Mouse (Mus musculus) midbrain, embryonic 11.5 days (tissue): ENCODE measurements around the gene Sgip1. TPM values are rescaled to one million over a fixed set of nuclear protein-coding genes. Genes with fewer than 3 reads are reported as not detected.

Experiments
- ATAC-seq: fragments of 200-750 bp; cut with Nextera tagmentation; 2 replicates; pipeline ENCODE4 v1.8.0; 2017; ENCODE audit warnings: moderate TSS enrichment, moderate library complexity; ENCODE audit not compliant: low FRiP score
- DNase-seq: peaks from one replicate; pipeline ENCODE4 v3.0.0; 2015; ENCODE audit warnings: low spot score; ENCODE audit errors: missing footprints
- H3K27ac ChIP-seq: fragments of 300-500 bp; sonication (generic); 2 replicates; pipeline ENCODE4 v1.5.1; 2014; ENCODE audit warnings: low read depth, low read length
- H3K27me3 ChIP-seq: fragments of 300-500 bp; sonication (generic); 2 replicates; pipeline ENCODE4 v1.6.1; 2014; ENCODE audit warnings: mild to moderate bottlenecking, low read length, moderate library complexity, mixed read lengths; ENCODE audit not compliant: control insufficient read depth, insufficient read depth
- H3K36me3 ChIP-seq: fragments of 300-500 bp; sonication (generic); 2 replicates; pipeline ENCODE4 v1.6.1; 2014; ENCODE audit warnings: mild to moderate bottlenecking, low read length, moderate library complexity, mixed read lengths; ENCODE audit not compliant: control insufficient read depth, insufficient read depth
- H3K4me1 ChIP-seq: fragments of 300-500 bp; sonication (generic); 2 replicates; pipeline ENCODE4 v1.6.1; 2014; ENCODE audit warnings: low read length; ENCODE audit not compliant: control insufficient read depth, insufficient read depth
- H3K4me2 ChIP-seq: fragments of 300-500 bp; sonication (generic); 2 replicates; pipeline ENCODE4 v1.6.1; 2014; ENCODE audit warnings: mild to moderate bottlenecking, moderate library complexity
- H3K4me3 ChIP-seq: fragments of 300-500 bp; sonication (generic); 2 replicates; pipeline ENCODE4 v1.5.1; 2014; ENCODE audit warnings: low read depth, low read length
- H3K9ac ChIP-seq: fragments of 300-500 bp; sonication (generic); 2 replicates; pipeline ENCODE4 v1.6.1; 2014; ENCODE audit warnings: low read length
- H3K9me3 ChIP-seq: fragments of 300-500 bp; sonication (generic); 2 replicates; pipeline ENCODE4 v1.6.1; 2016; ENCODE audit warnings: low read length; ENCODE audit not compliant: control insufficient read depth
- WGBS: fragments of 180-500 bp; shearing (Covaris S2); extraction: QIAGEN DNeasy Blood & Tissue Kit; methylation state at CpG from one replicate; pipeline ENCODE4 v1.1.7; 2014; 5-methylcytosine and 5-hydroxymethylcytosine counted together
- polyA plus RNA-seq: library from polyadenylated mRNA; unstranded; fragments of >200 nt; fragmentation: Nextera tagmentation; extraction: Ambion mirVana; gene quantifications from 2 replicates; pipeline ENCODE4 v1.2.1, GENCODE M21; 2014

Sgip1 gene
- polyA plus RNA-seq, 1 experiment from 2014 or later: 14.4 TPM

GRCm38 (mm10) chr4:102918191-102918590 lies 177.1 kb downstream of the Sgip1 start:
- H3K4me3 ChIP-seq: no peak overlapping the region
- no peaks in the 10 kb centered on the region for H3K9me3 ChIP-seq
- peak; percentile 54 for DNase-seq
- H3K4me2 ChIP-seq: no peak overlapping the region
- no peaks in the 10 kb centered on the region for H3K4me1 ChIP-seq
- H3K9ac ChIP-seq: no peak overlapping the region
- H3K36me3 ChIP-seq: no peaks in the 10 kb centered on the region
- H3K27me3 ChIP-seq: no peaks in the 10 kb centered on the region
- H3K27ac ChIP-seq: no peak overlapping the region
- 83% methylated on average over 1 of the region's 1 CpGs for WGBS
- ATAC-seq: no peak

- no peak for ATAC-seq
- no peak overlapping the region for H3K27ac ChIP-seq
- DNase-seq: no peak
- no peak overlapping the region for H3K4me3 ChIP-seq
- 59% methylated on average over 3 of the region's 4 CpGs for WGBS
- H3K4me1 ChIP-seq: no peaks in the 10 kb centered on the region
- H3K9me3 ChIP-seq: no peaks in the 10 kb centered on the region
- no peak overlapping the region for H3K9ac ChIP-seq
- H3K4me2 ChIP-seq: no peak overlapping the region
- no peaks in the 10 kb centered on the region for H3K27me3 ChIP-seq
- no peaks in the 10 kb centered on the region for H3K36me3 ChIP-seq
Measured at GRCm38 (mm10) chr4:102929491-102929890, 188.4 kb downstream of the Sgip1 start.

DNA sequence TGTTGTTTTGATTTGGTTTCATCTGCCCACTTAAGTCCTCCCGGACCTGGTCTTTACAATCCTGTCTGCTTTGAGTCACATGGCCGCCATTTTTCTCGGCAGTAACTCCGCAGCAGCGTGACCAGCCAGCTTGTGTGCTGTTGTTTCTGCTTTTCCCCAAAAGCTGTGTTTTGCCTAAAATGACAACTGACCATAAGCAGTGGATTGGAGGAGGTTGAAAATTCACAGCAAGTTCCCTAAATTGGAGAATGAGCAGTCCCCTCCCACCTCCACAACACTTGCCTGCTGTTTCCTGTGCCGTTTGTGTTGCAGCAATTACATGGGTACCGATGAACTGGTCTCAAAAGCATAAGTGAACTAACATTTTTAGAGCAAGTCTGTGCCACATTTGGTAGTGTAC lies 189.6 kb downstream of the Sgip1 start:
- Histone ChIP-seq H3K27ac (no peak overlapping the region), H3K27me3 (no peaks in the 10 kb centered on the region), H3K4me2 (no peak overlapping the region), H3K9me3 (no peaks in the 10 kb centered on the region), H3K4me1 (no peaks in the 10 kb centered on the region), H3K4me3 (no peak overlapping the region), H3K9ac (no peak overlapping the region), H3K36me3 (no peaks in the 10 kb centered on the region)
- ATAC-seq: no peak
- no peak for DNase-seq
- 87% methylated on average over 7 of the region's 7 CpGs for WGBS

- Histone ChIP-seq H3K9me3 (no peaks in the 10 kb centered on the region), H3K27me3 (no peaks in the 10 kb centered on the region), H3K4me2 (no peak overlapping the region), H3K36me3 (no peaks in the 10 kb centered on the region), H3K9ac (no peak overlapping the region), H3K4me1 (no peaks in the 10 kb centered on the region), H3K4me3 (no peak overlapping the region), H3K27ac (no peak overlapping the region)
- DNase-seq (no peak), ATAC-seq (no peak)
- whole genome bisulfite sequencing: 76% methylated on average over 3 of the region's 3 CpGs
Measured at GRCm38 (mm10) chr4:102940266-102940665, 199.2 kb downstream of the Sgip1 start.

- no peaks in the 10 kb centered on the region for H3K27me3 ChIP-seq
- H3K4me2 ChIP-seq: no peak overlapping the region
- no peak overlapping the region for H3K27ac ChIP-seq
- no peaks in the 10 kb centered on the region for H3K9me3 ChIP-seq
- no peaks in the 10 kb centered on the region for H3K36me3 ChIP-seq
- ATAC-seq: no peak
- H3K4me1 ChIP-seq: no peaks in the 10 kb centered on the region
- WGBS: 85% methylated on average over 4 of the region's 4 CpGs
- DNase-seq: no peak
- no peak overlapping the region for H3K4me3 ChIP-seq
- H3K9ac ChIP-seq: no peak overlapping the region
Measured at GRCm38 (mm10) chr4:102940738-102941137, 199.6 kb downstream of the Sgip1 start.

DNA sequence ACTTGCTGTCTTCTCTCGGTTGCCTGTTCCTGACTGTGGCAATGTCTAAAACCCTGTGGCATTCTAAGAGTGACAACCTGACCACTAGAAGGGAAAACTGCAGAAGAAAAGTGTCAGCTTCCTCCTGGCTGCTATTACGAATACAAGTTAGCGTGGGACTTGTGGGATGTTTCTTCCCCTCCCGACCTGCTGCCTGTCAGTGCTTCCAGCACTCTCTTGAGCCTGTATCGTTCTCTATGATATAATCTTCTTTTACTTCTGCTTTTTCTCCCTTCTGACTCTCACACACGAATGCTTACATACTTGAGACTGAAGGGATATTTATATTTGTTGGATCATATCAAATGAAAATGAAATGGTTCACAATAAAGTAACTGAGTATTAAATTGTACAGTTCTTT lies 203.2 kb downstream of the Sgip1 start:
- Histone ChIP-seq H3K27me3 (no peaks in the 10 kb centered on the region), H3K4me1 (no peaks in the 10 kb centered on the region), H3K9me3 (no peaks in the 10 kb centered on the region), H3K9ac (no peak overlapping the region), H3K4me3 (no peak overlapping the region), H3K4me2 (no peak overlapping the region), H3K36me3 (no peaks in the 10 kb centered on the region), H3K27ac (no peak overlapping the region)
- WGBS: 81% methylated on average over 6 of the region's 6 CpGs
- no peak for DNase-seq
- no peak for ATAC-seq

DNA sequence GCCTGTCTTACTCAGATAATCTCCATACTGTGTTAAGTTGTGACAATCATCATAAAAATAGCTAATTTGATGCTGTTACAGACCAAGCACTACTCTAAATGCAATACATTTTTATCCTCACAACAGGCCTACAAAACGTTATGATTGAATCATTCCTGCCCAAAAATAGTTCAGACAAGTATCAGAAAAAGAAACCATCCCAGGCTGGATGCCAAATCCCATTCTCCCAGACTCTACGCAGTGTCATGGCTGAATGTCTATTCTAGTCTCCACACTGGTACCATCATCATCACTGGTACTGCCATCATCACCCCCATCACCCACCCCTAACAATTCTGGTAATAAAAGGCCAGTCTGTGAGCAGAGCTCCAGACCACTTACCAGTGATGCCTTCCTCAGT lies 211.4 kb downstream of the Sgip1 start:
- H3K4me3 ChIP-seq: no peak overlapping the region
- no peaks in the 10 kb centered on the region for H3K27me3 ChIP-seq
- WGBS: 80% methylated on average over 2 of the region's 2 CpGs
- DNase-seq: no peak
- H3K9ac ChIP-seq: no peak overlapping the region
- H3K9me3 ChIP-seq: no peaks in the 10 kb centered on the region
- no peaks in the 10 kb centered on the region for H3K36me3 ChIP-seq
- no peak overlapping the region for H3K27ac ChIP-seq
- ATAC-seq: no peak
- no peaks in the 10 kb centered on the region for H3K4me1 ChIP-seq
- H3K4me2 ChIP-seq: no peak overlapping the region

- no peak overlapping the region for H3K4me3 ChIP-seq
- H3K36me3 ChIP-seq: no peaks in the 10 kb centered on the region
- no peak for DNase-seq
- no peaks in the 10 kb centered on the region for H3K27me3 ChIP-seq
- no peaks in the 10 kb centered on the region for H3K4me1 ChIP-seq
- no peak overlapping the region for H3K4me2 ChIP-seq
- no peak for ATAC-seq
- WGBS: 77% methylated on average over 17 of the region's 17 CpGs
- H3K9me3 ChIP-seq: no peaks in the 10 kb centered on the region
- H3K27ac ChIP-seq: no peak overlapping the region
- H3K9ac ChIP-seq: no peak overlapping the region
Measured at GRCm38 (mm10) chr4:102955294-102955956, 214.3 kb downstream of the Sgip1 start.

- no peak for ATAC-seq
- Histone ChIP-seq H3K27ac (no peak overlapping the region), H3K4me2 (no peak overlapping the region), H3K9ac (no peak overlapping the region), H3K4me1 (no peaks in the 10 kb centered on the region), H3K36me3 (no peaks in the 10 kb centered on the region), H3K9me3 (no peaks in the 10 kb centered on the region), H3K4me3 (no peak overlapping the region), H3K27me3 (no peaks in the 10 kb centered on the region)
- WGBS: 82% methylated on average over 5 of the region's 5 CpGs
- DNase-seq: no peak
Measured at GRCm38 (mm10) chr4:102959409-102959808, 218.3 kb downstream of the Sgip1 start.
